Mouse (Mus musculus) retina, postnatal 1 day (tissue): ENCODE measurements at regions not wholly inside any gene's neighbourhood (a gene's known extent, or its start where the extent isn't known, plus 50 kb on each side); places are given as distances from the start of the nearest gene placed in this dataset.

Source experiments
- DNase-seq: peaks from one replicate; pipeline ENCODE4 v3.0.0-alpha.2; 2012

GRCm38 (mm10) chr6:8831204-8831603 lies 52.9 kb upstream of the Ica1 start:
- peak; percentile 74 for DNase-seq

GRCm38 (mm10) chr6:8832924-8833323 lies 54.6 kb upstream of the Ica1 start:
- DNase-seq, result peak; percentile 5

- DNase-seq, result no peak
Observed at GRCm38 (mm10) chr6:8853657-8854056, 75.4 kb upstream of the Ica1 start.

- DNase-seq, result no peak
Observed at GRCm38 (mm10) chr6:8860581-8860980, 82.3 kb upstream of the Ica1 start.

DNA sequence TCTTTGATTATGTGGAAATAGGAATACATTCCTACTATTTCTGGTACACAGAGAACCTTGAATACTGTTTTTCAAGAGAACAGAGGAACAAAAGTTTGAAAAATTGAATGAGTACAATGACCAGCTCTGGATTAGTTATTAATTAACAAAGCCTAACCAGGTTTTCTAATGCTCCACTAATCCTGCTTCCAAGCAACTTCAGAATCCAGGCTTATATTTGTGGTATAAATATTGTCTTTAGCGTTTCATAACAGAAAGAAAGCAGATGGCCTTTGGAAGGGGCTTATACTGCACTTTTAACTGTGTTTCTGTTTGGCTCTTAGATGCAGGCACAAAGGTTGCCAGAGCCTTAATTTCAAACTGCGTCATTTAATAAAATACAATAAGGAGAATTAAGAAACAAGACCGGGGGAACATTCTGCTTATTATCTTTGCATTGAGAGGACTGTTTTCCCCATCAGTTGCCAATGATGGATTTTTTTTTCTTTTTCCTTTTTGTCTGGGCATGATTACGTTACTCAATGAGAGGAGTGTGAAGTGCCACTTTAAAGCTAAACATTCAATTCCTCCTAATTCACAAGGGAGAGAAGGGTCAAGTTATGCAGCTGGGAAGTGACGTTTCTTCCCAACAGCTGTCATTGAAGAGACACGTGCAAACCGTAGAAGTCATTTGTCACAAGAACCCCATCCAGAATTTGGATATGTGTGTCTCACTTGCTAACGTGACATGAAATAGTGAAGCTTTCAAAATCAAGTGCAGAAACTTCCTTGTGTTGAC lies 84.2 kb upstream of the Nxph1 start:
- DNase-seq, result no peak

- DNase-seq, result no peak
Observed at GRCm38 (mm10) chr6:8877373-8878070, 70.7 kb upstream of the Nxph1 start.

GRCm38 (mm10) chr6:8893665-8894064 lies 54.6 kb upstream of the Nxph1 start:
- no peak for DNase-seq

- DNase-seq, result no peak
Observed at GRCm38 (mm10) chr6:8896097-8896496, 52.1 kb upstream of the Nxph1 start.

GRCm38 (mm10) chr6:8896822-8897221 lies 51.4 kb upstream of the Nxph1 start:
- no peak for DNase-seq

- peak; percentile 14 for DNase-seq
Observed at GRCm38 (mm10) chr6:8897334-8897733, 50.9 kb upstream of the Nxph1 start.

DNA sequence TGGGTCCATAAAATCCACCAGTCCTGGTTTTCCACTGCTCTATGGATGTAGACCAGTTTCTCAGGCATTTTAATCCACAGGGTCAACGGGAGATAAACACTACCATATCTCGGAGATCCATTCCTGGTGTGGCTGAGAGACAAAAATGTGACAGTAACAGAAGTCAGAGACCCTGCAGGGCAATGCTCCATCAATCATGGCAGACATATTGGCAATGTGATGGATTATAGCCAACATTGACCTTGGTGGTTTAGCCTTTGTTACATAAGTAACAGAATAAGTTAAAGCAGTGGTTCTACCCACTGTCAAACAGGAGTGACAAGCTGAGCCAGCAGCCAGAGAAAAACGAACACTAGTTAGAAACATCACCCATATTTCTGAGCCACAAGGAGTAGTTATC lies 50.0 kb upstream of the Nxph1 start:
- no peak for DNase-seq
